Mouse (Mus musculus) heart, postnatal 0 days (tissue): ENCODE results near the gene Tead4.

Experiments
- CTCF ChIP-seq: IDR thresholded peaks from 2 replicates; pipeline ENCODE4 v1.5.1; 2016; ENCODE audit warnings: antibody characterized with exemption, control low read depth, low read depth
- EP300 ChIP-seq: IDR thresholded peaks from 2 replicates; pipeline ENCODE4 v1.6.1; 2016; ENCODE audit warnings: antibody characterized with exemption, low read depth

- TF ChIP-seq CTCF (no peak), EP300 (no peak)
Observed at GRCm38 (mm10) chr6:128279099-128279498, 21.5 kb downstream of the Tead4 start.
